Mouse (Mus musculus) gastrocnemius, postnatal 14 days (tissue): ENCODE measurements around the gene Msrb2. TPM values are rescaled to one million over a fixed set of nuclear protein-coding genes. Genes with fewer than 3 reads are reported as not detected.

Experiments used
- DNase-seq: peaks from one replicate; pipeline ENCODE4 v3.0.0; 2021; ENCODE audit warnings: mixed read lengths
- intact Hi-C: fragments of 180-260 bp; cut with DNase I; formaldehyde crosslinking; loops from one replicate; pipeline ENCODE4 v1.15.1; 2025; ENCODE audit warnings: low total_unique reads
- long read RNA-seq, 2 experiments: library from polyadenylated mRNA; stranded (forward); transcript quantifications; one replicate each; pipeline ENCODE4 v2.0.0; 2021
- total RNA-seq, 2 experiments: library from RNA; stranded (reverse); gene quantifications; 2 replicates each; pipeline ENCODE4 v1.2.3; 2021

The Msrb2 gene
- 10 to 100 TPM in 1 of 2 experiments, 1 to 10 TPM in 1; 8.2 to 10.2 TPM for total RNA-seq
- long read RNA-seq, experiment 1, transcript Msrb2-201 (5 exons, 1,196 nt): major isoform, 19 of 23 reads
- long read RNA-seq, experiment 1, partial matches to known transcripts: 2 of 23 reads
- long read RNA-seq, experiment 1, other reads (novel, unspliced or antisense): 2 of 23 reads
- long read RNA-seq, experiment 2, transcript Msrb2-201 (5 exons, 1,196 nt): major isoform, 24 of 31 reads
- long read RNA-seq, experiment 2, partial matches to known transcripts: 1 of 31 reads
- long read RNA-seq, experiment 2, other reads (novel, unspliced or antisense): 6 of 31 reads

DNA sequence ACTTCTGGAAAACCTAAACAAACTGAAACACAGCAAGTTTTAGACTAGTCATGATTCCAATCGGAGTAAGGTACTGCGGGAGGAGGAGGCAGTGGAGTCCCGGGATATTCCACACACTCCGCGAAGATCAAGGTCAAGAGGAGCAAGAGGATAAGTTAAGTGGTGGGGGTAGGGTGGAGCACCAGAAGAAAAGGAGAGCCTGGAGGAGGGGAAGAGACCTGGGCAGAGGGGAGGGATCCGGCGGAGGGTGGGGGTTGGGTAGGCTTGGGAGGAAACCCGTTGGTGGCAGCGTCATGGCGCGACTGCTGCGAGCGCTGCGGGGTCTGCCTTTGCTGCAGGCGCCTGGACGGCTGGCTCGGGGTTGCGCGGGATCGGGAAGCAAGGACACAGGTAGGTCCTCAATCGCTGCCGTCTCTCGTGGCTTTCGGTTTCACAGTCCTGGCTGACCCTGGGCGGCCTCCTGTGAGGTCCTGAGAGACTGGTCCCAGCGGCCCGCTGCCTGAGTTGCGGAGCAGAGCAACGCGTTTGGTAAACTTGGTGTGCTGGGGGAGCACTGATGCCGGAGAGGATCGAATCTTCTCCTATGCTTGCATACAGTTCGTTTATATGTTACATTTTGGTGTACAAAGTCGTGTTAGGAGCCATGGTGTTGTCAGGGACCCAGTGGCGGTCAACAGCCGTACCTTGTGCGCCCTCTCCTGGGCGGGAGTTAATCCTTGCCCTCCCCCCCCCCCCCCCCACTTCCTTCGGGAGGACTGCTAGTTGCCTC, at the start of gene Msrb2:
TSS of gene Msrb2 (plus strand) at position 51 of the 769 bp plus-strand sequence.
- peak; percentile 74 for DNase-seq
- intact Hi-C loops: no loop called here

DNA sequence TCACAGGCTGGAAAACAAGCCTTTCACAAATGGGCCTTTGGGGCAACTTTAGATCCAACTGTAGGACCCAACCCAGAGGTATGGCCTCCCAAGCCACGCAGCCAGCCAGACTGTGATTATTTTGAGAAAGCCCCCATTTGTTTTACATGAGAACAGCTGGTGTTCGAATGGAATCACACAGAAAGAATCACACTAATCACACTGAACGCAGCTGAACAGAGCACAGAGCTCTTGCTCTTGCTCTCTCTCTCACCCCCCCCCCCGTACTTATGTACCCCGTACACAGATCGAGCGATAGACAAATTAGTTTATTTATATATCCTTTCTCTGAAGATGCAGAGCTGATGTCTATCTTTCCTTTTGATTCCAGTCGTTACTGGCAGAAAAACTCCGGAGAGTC, 48.8 kb upstream of the Msrb2 start:
- DNase-seq: no peak
- intact Hi-C loops: no loop called here

DNA sequence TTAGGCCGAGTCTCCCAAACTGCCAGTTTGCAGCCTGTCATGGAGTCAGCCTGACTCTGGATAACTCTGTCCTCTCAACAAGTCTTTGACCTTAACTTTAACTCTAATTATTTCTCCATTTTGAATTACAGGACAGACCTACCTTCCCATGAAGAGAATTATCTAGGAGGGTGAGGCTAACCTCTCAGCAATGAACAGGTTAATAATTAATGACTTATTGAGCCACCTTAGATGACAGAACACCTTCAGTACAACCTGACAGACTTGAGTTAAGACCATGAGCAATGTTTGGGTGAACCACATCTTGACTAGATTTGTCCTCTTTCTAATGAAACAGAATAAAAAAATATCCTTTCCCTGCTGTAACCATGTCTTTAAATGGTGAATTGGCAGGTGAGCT, 44.9 kb upstream of the Msrb2 start:
- intact Hi-C loops: no loop called here
- no peak for DNase-seq

DNA sequence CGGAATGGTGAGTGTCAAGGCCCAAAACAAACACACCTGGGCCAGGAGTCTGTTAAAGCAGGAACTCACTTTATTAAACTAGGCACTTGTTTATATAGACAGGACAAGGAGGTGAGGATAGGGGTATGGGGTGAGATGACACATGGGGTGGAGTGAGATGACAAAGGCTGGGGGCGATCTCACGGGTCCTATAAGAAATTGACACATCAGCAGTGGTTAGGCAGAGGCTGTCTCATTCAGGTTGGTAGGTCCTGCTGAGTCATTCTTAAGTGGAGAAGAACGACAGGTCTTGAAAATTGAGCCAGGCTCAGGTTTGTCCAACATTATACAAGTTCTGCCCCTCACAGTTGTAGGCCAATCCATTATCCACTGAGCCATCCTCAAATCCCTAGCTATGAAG, 43.4 kb upstream of the Msrb2 start:
- DNase-seq: no peak
- intact Hi-C loops: no loop called here

DNA sequence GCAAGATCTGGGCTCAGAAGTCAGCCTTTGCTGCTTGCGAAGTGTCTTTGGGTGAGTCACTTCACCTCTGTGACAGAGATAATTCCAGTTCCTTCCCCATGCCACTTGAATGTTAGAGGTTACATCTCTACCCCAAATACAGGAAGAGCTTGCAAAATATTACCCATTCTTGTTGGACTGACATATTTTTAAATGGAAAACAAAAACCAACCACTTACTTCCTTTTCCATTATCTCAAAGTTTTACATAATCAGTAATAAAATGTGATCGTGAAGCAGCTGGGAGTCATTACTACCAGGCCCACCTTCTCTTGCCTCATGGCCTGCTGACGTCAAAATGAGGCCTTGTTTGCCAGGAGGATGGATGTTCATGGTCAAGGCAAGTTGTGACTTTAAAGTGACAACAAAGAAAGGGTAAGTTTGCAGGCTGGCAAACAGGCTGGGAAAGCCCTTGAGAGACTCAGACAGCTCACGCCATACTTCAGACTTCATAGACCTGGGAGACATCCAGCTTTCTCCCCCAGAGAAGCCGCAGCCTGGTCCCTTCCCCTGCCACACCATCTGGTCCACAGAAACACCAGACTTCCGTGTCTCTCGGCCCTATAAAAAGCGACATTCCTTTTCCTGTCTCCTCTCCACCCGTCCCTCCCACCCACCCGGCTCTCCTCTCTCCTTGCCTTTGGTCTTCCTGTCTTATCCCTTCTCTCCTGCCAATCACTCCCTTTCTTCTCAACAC, 27.2 kb upstream of the Msrb2 start:
- DNase-seq: no peak
- intact Hi-C loops: no loop called here

DNA sequence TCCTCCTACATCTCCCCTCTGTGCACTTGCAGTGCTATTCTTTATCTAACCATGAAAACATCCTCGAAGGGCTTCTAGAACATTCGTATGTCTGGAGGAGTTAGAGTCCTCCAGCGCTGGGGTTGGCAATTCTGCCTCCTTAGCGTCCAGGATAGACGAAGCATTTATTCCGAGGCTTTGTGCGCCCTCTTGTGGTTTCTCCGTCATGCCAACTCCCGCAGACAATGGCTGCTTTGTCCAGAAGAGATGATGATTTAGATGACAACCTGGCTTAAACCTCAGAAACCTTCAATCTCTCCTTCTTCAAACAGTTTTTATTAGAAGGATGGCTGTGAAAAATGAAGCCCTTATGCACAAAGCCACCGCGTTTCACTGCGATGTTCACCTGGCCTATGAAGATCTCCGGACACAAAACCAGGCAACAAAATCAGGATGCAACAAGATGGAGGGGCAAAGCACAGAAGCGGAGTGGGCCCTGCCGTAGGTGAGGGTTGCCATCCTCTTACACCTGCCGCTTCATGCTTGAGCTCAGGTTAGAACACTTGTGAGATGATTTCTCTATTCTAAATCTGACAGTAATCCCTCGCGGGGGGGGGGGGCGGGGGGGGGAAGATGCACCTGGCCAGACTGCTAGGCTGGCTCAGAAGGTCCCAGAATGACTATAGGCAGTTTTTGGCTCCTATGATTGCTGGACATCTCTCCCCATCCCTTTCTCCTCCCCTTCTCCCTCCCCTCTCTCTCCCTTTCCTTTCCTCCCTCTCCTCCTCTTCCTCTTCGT, 26.4 kb upstream of the Msrb2 start:
- intact Hi-C loops: no loop called here
- DNase-seq: peak; percentile 84

DNA sequence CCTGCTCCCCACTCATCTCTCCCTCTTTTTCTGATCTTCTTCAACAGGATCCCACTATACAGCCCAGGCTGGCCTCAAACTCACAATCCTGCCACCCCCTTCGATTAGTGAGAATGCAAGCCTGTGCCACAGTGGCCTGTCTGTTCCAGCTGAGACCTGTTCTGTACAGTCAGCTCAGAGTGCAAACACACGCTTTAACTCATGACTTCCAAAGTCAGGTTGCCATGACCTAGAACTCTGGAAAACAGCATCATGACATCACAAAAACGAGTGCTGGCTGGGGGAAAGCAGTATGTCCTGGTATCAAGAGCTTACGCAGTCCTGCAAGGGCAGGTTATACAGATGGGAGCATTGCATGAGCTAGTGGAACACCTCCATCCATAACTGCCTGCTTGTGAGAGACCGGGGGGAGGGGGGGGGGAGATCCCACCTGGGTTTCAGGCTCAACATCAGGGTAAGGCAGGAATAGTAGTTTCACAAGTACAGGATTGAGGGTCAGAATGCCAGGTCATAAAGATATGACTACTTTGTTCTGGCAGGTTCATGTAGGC, 25.8 kb upstream of the Msrb2 start:
- intact Hi-C loops: no loop called here
- DNase-seq: no peak

DNA sequence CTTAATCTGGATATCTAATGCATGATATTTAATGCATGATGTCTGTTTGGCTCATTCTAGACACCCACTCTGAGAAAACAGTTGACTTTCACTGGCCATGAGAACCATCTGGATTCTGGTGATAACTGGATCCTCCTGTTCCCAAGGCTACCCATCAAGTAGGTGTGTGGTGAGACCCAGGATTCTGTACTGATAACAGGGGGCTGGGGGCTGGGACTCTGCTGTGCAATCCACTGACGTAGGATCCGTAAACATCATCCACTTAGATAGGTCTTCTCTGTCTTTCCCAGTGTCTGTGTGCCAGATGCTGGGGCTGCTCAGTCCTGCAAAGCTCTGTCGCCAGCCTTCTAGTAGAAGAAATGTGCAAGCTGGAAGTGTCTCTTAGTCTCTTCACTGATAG, 22.8 kb upstream of the Msrb2 start:
- no peak for DNase-seq
- intact Hi-C loops: no loop called here

DNA sequence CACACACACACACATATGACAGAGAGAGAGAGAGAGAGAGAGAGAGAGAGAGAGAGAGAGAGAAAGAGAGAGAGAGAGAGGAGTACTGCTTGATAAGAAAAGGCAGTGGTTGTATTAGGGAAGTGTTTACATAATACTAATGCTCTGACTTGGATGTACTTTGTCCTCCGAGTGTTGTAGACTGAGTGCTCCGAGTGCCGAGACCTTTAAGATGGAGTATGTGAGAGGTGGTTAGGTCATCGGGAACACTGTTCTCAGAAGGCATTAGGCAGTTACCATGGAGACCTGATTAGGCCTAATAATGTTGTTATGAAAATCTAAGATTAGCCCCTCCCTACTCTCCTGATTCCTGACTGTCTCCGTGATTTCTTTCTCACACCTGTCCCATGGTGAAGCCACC, 21.1 kb upstream of the Msrb2 start:
- intact Hi-C loops: no loop called here
- DNase-seq: no peak

DNA sequence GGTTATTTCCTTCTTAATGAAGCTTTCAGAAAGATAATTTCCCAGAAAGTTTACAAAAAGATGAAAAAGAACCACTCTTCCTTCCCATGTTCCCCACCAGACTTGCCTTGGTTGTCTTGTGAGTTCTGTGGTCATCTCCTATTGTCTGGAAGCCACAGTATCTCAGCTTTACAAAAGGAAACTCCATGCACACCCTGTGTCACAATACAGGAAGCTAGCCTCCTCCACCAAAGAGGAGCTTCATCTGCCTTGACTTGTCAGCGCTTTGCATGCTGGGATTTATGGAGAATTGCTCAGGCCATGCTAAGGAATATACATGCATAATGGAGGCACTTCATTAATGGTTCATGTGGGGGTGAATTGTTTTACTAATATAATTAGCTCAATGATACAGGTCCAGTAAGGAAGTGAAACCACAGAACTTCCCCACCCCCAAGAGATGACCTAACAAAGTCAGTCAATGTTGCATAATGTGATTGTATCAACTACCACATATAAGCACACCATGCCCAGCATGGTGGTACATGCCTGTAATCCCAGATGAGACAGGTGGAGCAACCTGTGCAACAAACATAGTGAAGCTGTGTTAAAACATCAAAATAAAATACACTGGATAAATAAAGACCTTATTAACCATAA, 19.5 kb upstream of the Msrb2 start:
- intact Hi-C loops: no loop called here
- DNase-seq: no peak

DNA sequence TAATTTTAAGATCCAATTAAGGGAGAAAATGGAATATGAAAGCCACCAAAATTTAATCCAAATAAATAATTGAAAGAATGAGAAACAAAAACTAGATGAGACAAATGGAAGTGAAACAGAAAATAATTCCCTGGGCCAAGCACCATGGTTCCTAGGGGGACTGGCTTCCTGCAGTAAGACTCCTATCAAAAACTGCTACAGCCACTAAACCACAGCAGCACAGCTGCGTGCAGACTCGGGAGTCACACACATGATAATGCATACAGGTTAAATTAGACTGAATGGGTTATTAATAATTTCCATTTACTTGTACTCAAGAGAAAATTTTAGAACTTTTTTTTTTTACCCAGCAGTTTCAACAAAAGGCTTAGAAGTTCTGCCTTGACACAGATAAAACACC, 18.1 kb upstream of the Msrb2 start:
- intact Hi-C loops: no loop called here
- no peak for DNase-seq

DNA sequence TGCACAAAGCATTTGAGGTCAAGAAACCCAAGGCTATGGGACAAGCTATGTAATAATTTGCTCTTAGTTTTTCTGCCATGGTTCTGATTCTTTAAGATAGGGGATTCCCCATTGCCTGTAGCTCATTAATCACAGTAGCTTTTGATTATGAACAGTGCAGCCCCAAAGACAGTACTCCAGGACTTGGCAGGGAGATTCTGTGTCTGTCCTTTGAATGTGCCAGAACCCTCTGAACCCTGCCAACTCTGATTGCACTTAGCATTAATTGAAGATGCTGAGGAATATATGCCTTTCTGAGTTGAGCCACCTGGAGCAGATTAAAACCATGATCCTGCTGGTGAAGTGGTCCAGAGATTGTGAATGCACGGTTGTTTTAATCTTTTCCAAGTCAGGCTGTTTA, 8.4 kb upstream of the Msrb2 start:
- no peak for DNase-seq
- intact Hi-C loops: no loop called here

DNA sequence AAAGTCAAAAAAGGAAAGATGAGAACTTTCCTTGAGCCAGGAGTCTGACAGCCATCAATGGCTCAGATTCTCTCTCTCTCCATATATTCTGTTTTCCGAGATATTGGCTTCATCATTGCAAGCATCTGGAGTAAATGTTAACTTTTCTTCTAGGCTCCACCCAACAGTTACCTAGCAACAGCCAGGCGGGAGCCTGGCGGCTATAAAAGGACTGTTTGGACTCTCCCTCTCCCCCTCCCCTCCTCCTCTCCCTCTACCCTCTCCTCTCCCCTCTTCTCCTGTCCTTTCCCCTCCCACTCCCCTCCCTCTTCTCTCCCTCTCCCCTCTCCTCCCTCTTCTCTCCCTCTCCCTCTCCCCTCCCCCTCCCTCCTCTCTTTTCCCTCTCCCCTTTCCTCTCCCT, 4.8 kb upstream of the Msrb2 start:
- intact Hi-C loops: no loop called here

DNA sequence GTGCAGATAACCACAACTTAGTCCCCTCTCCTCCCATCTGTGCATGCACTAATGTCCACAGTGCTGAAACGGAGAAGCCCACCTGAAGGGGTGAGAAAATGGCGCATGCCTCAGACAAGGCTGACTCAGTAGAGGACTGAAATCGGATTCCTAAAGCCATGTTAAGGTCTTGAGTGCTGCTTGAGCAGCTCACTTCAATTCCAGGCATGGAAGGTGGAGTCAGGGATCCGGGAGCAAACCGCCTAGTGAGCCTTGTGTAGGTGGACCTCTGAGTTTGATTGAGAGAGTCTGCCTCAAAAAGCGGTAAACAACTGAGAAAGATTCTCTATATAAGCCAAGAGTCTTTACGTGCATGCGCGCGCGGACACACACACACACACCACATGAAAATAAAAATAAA, 4.1 kb upstream of the Msrb2 start:
- intact Hi-C loops: no loop called here
- no peak for DNase-seq

More for the DNA sequence above, 4.8 kb upstream of the Msrb2 start:
- no peak for DNase-seq

DNA sequence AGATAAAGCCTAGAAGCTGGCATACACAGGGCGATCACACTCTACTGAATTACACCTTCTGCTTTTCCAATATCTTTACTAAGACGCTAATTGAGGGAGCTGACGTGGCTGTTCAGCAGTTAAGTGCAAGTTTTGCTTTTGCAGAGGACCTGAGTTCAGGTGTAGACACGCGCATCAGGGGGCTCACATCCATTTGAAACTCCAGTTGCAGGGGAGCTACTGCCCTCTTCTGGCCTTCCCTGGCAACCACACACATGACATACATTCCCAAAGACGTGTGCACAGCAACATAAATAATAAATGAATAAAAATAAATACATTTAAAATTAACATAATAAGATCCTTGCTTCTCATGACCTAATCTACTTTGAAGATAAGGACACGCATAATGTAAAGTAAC, 2.5 kb downstream of the Msrb2 start:
- DNase-seq: no peak
- intact Hi-C loops: no loop called here

DNA sequence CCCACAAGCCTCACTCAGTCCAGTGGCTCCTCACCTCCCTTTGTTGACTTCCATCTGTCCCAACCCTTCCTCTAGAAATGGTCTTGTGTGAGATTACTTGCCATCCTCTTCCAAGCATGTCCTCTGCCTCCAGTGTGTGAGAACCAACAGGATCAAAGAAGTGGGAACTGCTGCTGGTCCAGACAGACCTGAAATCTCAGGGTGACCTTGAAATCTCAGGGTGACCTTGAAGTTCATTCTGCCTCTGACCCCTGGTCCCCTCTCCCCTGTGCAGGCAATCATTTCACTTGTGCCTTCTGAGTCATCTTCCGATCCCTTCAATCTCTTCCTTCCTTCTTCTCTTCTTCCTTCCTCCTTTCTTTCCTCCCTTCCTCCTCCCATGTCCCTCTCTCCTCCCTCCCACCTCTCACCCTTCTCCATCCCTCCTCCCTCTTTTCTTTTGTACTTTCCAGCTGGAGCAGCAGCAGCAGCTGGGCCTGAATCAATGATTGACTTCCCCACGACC, 9.3 kb downstream of the Msrb2 start:
- no peak for DNase-seq
- intact Hi-C loops: no loop called here

DNA sequence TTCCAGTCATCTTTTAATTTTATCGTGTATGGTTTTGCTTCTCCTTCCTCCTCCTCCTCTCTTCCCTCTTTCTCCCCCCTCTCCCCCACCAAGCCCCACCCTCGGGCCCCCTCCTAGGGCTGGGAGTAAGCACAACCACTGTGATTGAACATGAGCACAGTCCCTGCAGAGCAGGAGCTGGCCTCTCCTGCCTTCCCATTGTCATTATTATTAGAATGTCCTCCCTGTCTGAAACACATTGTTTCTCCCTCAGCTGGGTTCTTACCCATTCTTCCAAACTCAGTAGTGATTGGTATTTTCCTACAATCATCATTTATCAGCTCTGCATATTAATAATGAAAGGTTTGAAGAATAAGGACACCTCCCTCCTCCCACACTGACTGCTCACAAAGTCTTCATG, 9.7 kb downstream of the Msrb2 start:
- no peak for DNase-seq
- intact Hi-C loops: no loop called here

DNA sequence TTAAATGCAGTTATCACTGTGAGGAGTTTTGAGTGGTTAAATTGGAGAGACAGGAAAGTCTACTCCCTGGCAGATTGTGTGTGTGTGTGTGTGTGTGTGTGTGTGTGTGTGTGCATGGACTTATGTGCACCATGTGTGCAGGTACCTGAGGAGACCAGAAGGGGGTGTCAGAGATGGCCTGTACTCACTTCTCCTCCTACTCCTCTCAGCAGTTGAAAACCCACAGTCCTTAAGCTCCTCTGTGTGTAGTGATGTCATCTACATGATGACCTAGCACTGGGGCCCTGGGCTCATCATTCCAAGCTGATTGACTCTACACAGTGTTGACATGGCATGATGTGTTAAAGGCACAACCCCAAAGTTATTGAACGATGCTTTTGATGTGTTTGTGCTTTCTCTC, 11.0 kb downstream of the Msrb2 start:
- intact Hi-C loops: no loop called here
- no peak for DNase-seq

DNA sequence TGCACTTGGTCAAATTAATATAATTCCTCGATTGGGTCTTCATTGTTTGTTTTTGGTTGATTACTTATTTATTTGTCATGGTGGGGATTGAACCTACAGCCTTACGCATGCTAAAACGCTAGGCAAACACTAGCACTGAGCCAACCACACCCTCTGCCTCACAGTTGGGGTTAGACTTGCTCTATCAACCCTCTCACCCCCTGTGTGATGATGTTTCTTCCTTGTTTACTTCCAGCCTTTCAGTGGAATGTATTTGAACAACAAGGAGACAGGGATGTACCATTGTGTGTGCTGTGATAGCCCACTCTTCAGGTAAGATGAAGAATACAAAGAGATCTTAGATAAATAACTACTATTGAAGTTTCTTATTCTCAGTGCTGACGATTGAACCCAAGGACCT, 11.8 kb downstream of the Msrb2 start:
- DNase-seq: no peak
- intact Hi-C loops: no loop called here
